Mouse (Mus musculus) retina, postnatal 7 days (tissue): Measurements from ENCODE around the gene Mdfi.

Source experiments
- DNase-seq: peaks from one replicate; pipeline ENCODE4 v3.0.0-alpha.2; 2012; ENCODE audit warnings: low read depth, low spot score

The Mdfi gene

GRCm38 (mm10) chr17:47802806-47803205, 31.7 kb downstream of the Mdfi start:
- DNase-seq = no peak

GRCm38 (mm10) chr17:47797383-47797782, 37.1 kb downstream of the Mdfi start:
- no peak for DNase-seq

- DNase-seq = no peak
Observed at GRCm38 (mm10) chr17:47796968-47797367, 37.5 kb downstream of the Mdfi start.

GRCm38 (mm10) chr17:47796156-47796816, 38.2 kb downstream of the Mdfi start:
- DNase-seq = no peak

GRCm38 (mm10) chr17:47795446-47795845, 39.0 kb downstream of the Mdfi start:
- DNase-seq = peak; percentile 29

- peak; percentile 61 for DNase-seq
Observed at GRCm38 (mm10) chr17:47793377-47793776, 41.1 kb downstream of the Mdfi start.

- DNase-seq = peak; percentile 69
Observed at GRCm38 (mm10) chr17:47792098-47792863, 42.2 kb downstream of the Mdfi start.

GRCm38 (mm10) chr17:47788996-47789395, 45.5 kb downstream of the Mdfi start:
- no peak for DNase-seq

- no peak for DNase-seq
Observed at GRCm38 (mm10) chr17:47788306-47788705, 46.2 kb downstream of the Mdfi start.

- no peak for DNase-seq
Observed at GRCm38 (mm10) chr17:47787632-47788031, 46.9 kb downstream of the Mdfi start.

GRCm38 (mm10) chr17:47784411-47784810, 50.1 kb downstream of the Mdfi start:
- no peak for DNase-seq

- no peak for DNase-seq
Observed at GRCm38 (mm10) chr17:47783445-47784223, 50.9 kb downstream of the Mdfi start.

- DNase-seq = no peak
Observed at GRCm38 (mm10) chr17:47782486-47782885, 52.0 kb downstream of the Mdfi start.

- DNase-seq = no peak
Observed at GRCm38 (mm10) chr17:47780470-47780869, 54.0 kb downstream of the Mdfi start.

- no peak for DNase-seq
Observed at GRCm38 (mm10) chr17:47777141-47777540, 57.4 kb downstream of the Mdfi start.

GRCm38 (mm10) chr17:47773604-47774003, 60.9 kb downstream of the Mdfi start:
- no peak for DNase-seq

GRCm38 (mm10) chr17:47769389-47770299, 64.8 kb downstream of the Mdfi start:
- no peak for DNase-seq

- DNase-seq = no peak
Observed at GRCm38 (mm10) chr17:47768707-47769276, 65.7 kb downstream of the Mdfi start.

GRCm38 (mm10) chr17:47767456-47768141, 66.9 kb downstream of the Mdfi start:
- DNase-seq = no peak

GRCm38 (mm10) chr17:47767081-47767455, 67.4 kb downstream of the Mdfi start:
- DNase-seq = no peak
